Mouse (Mus musculus): ENCODE data around the gene Slc35a1. TPM values are rescaled to one million over a fixed set of nuclear protein-coding genes. Genes with fewer than 3 reads are reported as not detected.
"Not testable (repeated sequence)": the region's sequence is repeated elsewhere in the genome, so short reads cannot be mapped to it uniquely, and the experiment has no call there.

Gene Slc35a1
- polyA plus RNA-seq (2015; fragmentation: Nextera tagmentation; extraction: Ambion mirVana) = 52.6 and 55.7 TPM in 2 replicates

DNA sequence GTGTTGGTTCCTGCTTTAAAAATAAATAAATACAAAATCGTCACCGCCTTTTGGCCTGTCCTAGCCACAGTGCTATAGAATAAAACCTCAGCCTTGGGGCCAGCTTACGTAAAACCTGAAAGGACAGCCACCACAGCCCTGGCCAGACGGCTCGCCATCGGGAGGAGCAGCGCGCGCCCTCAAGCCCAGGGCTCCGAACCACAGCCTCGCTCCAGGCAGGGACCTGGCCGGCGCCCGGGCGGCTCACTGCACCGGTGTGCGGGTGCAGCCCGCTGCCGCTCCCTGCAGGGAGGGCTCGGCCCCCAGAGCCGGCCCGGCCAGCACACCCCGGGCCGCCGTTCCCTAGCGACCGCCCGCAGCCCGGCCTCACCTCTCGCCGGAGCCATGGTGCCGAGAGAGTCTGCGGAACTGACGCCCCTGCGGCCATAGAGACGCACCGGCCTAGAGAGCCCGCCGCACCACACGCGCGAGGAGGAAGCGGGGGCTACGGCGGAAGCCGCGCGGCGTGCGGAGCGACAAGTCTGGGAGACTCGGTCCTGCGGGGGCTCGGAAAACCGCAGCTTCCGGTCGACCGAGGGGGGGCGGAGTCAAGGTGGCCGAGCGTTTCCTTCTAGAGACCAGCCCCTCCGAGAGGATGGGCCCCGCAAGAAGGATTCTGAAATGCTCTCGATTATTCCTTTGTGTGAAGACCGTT, at the start of gene Slc35a1:
TSS of gene Slc35a1 (minus strand) at position 565 of the 694 bp plus-strand sequence.
- Histone ChIP-seq H3K4me1 (replicated peaks) (peaks cover 10% of the 10 kb centered on the region), H3K9ac (peak within 1 kb of the TSS; percentile 95), H3K27me3 (no peaks in the 10 kb centered on the region), H3K9me3 (no peaks in the 10 kb centered on the region), H3K36me3 (peaks cover 10% of the 10 kb centered on the region), H3K27ac (peak within 1 kb of the TSS; percentile 96), H3K4me3 (peak within 1 kb of the TSS; percentile 84), H3K4me2 (peak within 1 kb of the TSS; percentile 59)
- ATAC-seq (ENCODE audit: low FRiP score) = peak; percentile 98
- WGBS = under 1% methylated on average over 65 of the region's 65 CpGs

DNA sequence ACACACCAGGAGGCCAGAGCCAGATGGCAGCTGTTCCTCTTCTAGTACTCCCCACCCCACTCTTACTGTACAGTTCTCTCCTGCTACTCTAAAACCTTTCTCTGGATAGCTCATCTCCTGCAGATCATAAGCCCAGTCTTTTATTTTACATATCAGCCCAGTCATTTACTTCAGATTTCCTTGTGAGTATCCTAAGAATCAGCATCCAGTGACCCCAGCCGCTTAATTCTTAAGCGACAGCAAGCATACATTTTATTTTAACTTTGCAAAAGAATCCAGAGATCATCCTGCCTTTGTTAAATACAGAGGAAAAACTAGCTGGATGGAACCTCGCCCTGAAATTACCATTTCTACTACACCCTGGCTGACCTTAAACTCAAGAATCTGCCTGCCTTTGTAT, 47.2 kb upstream of the Slc35a1 start:
- H3K27ac ChIP-seq = no peak overlapping the region
- peaks cover 8% of the 10 kb centered on the region for H3K4me1 ChIP-seq (replicated peaks)
- no peak for ATAC-seq (ENCODE audit: low FRiP score)
- H3K36me3 ChIP-seq = no peaks in the 10 kb centered on the region
- WGBS = 78% methylated on average over 3 of the region's 3 CpGs
- no peaks in the 10 kb centered on the region for H3K27me3 ChIP-seq
- no peak overlapping the region for H3K9ac ChIP-seq
- no peak overlapping the region for H3K4me3 ChIP-seq
- no peaks in the 10 kb centered on the region for H3K9me3 ChIP-seq
- H3K4me2 ChIP-seq = no peak overlapping the region

DNA sequence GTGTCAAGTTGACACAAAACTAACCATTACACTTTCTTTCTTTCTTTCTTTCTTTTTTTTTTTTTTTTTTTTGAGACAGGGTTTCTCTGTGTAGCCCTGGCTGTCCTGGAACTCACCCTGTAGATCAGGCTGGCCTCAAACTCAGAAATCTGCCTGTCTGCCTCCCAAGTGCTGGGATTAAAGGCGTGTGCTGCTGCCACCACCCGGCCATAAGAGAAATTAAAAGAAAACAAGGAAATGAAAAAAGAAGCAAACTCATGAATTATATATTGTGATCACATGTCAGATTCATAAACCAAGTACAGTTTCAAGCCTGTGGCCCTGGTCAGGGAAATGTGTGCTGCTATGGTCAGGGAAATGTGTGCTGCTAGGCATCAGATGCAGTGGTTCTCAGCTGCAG, 46.2 kb upstream of the Slc35a1 start:
- H3K9me3 ChIP-seq, H3K9ac ChIP-seq: not testable (repeated sequence)
- WGBS = 37% methylated on average over 2 of the region's 2 CpGs

DNA sequence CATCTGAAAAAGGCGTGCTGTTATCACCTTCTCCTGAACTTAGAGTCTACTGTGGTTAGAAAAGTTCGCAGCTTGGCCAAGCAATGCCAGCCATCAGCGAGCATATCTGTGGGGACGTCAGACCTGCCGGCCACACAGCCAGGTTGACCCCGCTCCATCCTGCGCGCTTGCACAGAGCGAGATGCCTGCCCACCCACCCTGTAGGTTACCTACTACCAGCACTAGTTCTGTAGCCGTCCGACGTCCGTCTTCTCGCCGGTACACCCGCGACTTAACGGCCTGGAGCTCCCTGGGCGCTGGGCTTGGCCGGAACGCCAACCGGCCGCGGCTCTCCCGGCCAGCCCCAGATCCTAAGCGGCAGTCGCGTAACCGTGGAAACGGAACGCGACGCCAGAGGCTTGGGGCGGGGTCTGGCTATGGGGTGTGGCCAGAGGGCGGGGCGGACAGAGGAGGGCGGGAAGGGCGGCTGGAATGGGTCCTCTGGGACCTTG, 42.7 kb upstream of the Slc35a1 start, which contains the start of gene Cfap206:
TSS of gene Cfap206 (minus strand) at position 356 of the 491 bp plus-strand sequence.
- peak; percentile 92 for ATAC-seq (ENCODE audit: low FRiP score)
- Histone ChIP-seq H3K27ac (no peak within 1 kb of the TSS), H3K9ac (peak within 1 kb of the TSS; percentile 72), H3K4me2 (peak within 1 kb of the TSS; percentile 83), H3K4me1 (replicated peaks) (peaks cover 8% of the 10 kb centered on the region), H3K9me3 (no peaks in the 10 kb centered on the region), H3K36me3 (no peaks in the 10 kb centered on the region), H3K27me3 (peaks cover 3% of the 10 kb centered on the region; the same call in 1 of the 2 replicates), H3K4me3 (peak within 1 kb of the TSS; percentile 52)
- WGBS = under 1% methylated on average over 38 of the region's 38 CpGs

More for the DNA sequence above, 46.2 kb upstream of the Slc35a1 start:
- not testable (repeated sequence) for H3K4me3 ChIP-seq; H3K4me2 ChIP-seq; H3K27me3 ChIP-seq; H3K27ac ChIP-seq; H3K36me3 ChIP-seq; ATAC-seq (ENCODE audit: low FRiP score); H3K4me1 ChIP-seq (replicated peaks)

DNA sequence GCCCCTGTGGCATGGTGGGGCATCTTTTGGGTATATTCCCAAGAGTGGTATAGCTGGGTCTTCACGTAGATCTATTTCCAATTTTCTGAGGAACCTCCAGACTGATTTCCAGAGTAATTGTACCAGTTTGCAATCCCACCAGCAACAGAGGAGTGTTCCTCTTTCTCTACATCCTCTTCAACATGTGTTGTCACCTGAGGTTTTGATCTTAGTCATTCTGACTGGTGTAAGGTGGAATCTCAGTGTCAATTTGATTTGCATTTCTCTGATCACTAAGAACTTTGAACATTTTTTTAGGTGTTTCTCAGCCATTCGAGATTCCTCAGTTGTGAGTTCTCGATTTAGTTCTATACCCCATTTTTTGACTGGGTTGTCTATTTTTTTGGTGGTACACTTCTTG, 38.5 kb upstream of the Slc35a1 start:
- H3K27ac ChIP-seq; H3K4me1 ChIP-seq (replicated peaks); H3K9me3 ChIP-seq; H3K9ac ChIP-seq; ATAC-seq (ENCODE audit: low FRiP score); H3K4me2 ChIP-seq; H3K27me3 ChIP-seq; H3K36me3 ChIP-seq; H3K4me3 ChIP-seq: not testable (repeated sequence)
- 90% methylated on average over 3 of the region's 3 CpGs for WGBS

DNA sequence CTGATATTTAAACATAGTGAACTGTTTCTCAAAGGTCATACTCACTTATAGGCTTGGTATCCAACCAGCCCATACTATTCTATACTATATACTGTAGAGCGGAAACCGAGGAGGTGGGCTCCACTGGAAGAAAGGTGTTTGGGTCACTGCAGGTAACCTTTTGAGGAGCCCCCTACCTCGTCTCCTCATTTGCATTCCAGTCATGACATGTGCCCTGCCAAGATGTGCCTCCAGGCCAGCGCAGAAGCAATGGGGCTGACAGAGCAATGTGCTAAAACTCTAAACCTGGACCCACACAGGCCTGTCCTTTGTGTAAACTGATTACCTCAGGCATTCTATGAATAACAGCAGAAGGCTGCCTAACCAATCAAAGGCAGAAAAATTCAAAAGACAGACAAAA, 37.1 kb upstream of the Slc35a1 start:
- no peak overlapping the region for H3K4me2 ChIP-seq
- H3K4me1 ChIP-seq (replicated peaks) = no peaks in the 10 kb centered on the region
- no peak overlapping the region for H3K9ac ChIP-seq
- H3K27ac ChIP-seq = no peak overlapping the region
- H3K36me3 ChIP-seq = no peaks in the 10 kb centered on the region
- peaks cover 1% of the 10 kb centered on the region; the same call in 1 of the 2 replicates for H3K9me3 ChIP-seq
- peaks cover 3% of the 10 kb centered on the region; the same call in 1 of the 2 replicates for H3K27me3 ChIP-seq
- ATAC-seq (ENCODE audit: low FRiP score) = no peak
- H3K4me3 ChIP-seq = no peak overlapping the region
- WGBS = 64% methylated on average over 4 of the region's 4 CpGs

DNA sequence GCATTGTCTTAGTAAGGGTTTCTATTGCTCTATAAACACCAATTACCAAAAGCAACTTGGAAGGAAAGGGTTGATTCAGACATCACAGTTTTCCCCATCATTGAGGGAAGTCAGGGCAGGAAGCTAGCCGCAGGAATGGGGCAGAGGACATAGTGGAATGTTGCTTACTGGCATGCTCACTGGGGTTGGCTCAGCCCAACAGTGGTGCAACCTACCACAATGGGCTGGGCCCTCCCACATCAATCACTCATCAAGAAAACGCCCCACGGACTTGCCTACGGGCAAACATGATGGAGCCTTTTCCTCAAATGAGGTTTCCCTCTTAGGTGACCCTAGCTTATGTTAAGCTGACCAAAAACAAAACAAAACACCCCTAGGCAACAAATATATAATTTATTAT, 35.9 kb upstream of the Slc35a1 start:
- H3K9me3 ChIP-seq = peaks cover 3% of the 10 kb centered on the region; the same call in 1 of the 2 replicates
- H3K4me2 ChIP-seq = no peak overlapping the region
- H3K36me3 ChIP-seq = no peaks in the 10 kb centered on the region
- peaks cover 3% of the 10 kb centered on the region; the same call in 1 of the 2 replicates for H3K27me3 ChIP-seq
- H3K4me1 ChIP-seq (replicated peaks) = no peaks in the 10 kb centered on the region
- no peak overlapping the region for H3K4me3 ChIP-seq
- no peak overlapping the region for H3K9ac ChIP-seq
- 63% methylated on average over 4 of the region's 4 CpGs for WGBS
- H3K27ac ChIP-seq = no peak overlapping the region
- no peak for ATAC-seq (ENCODE audit: low FRiP score)

DNA sequence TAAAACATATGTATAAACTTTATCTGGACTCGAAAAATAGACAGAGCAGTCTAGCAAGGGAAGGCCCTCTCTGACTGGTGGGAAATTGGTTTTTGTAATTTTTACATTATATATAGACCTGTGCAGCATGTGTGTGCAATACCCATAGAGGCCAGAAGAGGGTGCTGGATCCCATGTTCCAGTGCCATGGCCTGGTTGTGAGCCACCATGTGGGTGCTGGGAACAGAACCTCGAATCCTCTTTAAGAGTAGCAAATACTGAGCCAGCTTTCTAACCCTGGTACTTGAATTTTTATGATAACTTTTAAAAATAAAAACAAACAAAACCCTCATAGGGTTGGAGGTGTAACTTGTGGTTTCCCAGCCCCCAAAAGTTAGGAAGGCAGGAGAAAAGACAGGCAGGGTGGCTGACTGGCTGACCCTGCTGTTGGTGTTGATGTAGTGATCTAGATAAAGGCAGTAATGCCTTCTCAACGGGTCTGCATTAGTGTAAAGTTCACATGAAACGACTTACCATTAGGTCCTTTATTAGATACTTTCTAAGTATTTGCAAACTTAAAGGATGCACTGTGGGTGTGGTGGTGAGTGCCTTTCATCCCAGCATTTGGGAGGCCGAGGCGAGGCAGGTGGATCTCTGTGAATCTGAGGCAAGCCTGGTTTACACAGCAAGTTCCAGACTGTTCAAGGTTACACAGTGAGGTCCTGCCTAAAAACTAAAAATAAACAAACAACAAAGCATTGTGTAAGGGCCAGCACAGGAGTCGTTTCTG, 33.1 kb upstream of the Slc35a1 start:
- no peak overlapping the region for H3K4me3 ChIP-seq
- ATAC-seq (ENCODE audit: low FRiP score) = no peak
- H3K36me3 ChIP-seq = no peaks in the 10 kb centered on the region
- no peaks in the 10 kb centered on the region for H3K27me3 ChIP-seq
- no peak overlapping the region for H3K27ac ChIP-seq
- no peak overlapping the region for H3K9ac ChIP-seq
- no peak overlapping the region for H3K4me2 ChIP-seq
- H3K9me3 ChIP-seq = peaks cover 3% of the 10 kb centered on the region; the same call in 1 of the 2 replicates
- no peaks in the 10 kb centered on the region for H3K4me1 ChIP-seq (replicated peaks)
- 91% methylated on average over 7 of the region's 7 CpGs for whole genome bisulfite sequencing

DNA sequence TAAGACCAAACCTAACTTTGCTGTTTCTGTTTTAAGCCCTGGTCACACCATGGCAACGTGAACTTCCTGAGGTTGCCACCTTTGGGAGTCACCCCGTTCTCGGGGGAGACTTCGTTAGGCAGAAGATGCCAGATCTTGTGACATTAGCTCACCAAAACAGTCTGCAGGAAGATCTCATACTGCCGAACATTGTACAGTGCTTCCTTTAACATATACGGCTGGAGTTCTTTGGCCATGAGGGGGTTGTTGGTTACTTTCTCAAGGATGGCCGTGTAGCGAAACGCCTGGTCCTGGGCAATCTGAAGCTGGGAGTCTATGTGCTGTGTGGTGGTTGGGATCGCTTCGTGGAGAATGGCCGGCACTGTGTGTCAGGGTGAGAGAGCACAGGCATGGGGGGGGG, 32.2 kb upstream of the Slc35a1 start:
- Histone ChIP-seq H3K36me3 (no peaks in the 10 kb centered on the region), H3K9ac (no peak overlapping the region), H3K27ac (no peak overlapping the region), H3K4me3 (no peak overlapping the region), H3K4me1 (replicated peaks) (no peaks in the 10 kb centered on the region), H3K4me2 (no peak overlapping the region), H3K27me3 (no peaks in the 10 kb centered on the region), H3K9me3 (peaks cover 3% of the 10 kb centered on the region; the same call in 1 of the 2 replicates)
- WGBS = 97% methylated on average over 12 of the region's 12 CpGs
- no peak for ATAC-seq (ENCODE audit: low FRiP score)

DNA sequence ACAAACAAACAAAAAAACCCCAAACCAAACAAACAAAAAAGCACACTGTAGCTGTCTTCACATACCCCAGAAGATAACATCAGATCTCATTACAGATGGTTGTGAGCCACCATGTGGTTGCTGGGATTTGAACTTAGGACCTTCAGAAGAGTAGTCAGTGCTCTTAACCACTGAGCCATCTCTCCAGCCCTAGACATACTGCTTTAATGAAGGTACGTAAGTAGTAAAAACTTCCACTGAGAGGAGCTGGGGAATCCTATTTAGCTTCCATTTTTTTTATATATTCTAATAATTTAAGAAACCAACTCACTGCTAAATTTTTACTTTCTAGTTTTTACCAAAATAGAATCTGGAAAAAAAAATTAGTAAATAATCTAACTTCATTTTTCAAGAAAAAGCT, 27.8 kb upstream of the Slc35a1 start:
- Histone ChIP-seq H3K36me3 (no peaks in the 10 kb centered on the region), H3K27me3 (no peaks in the 10 kb centered on the region), H3K4me3 (no peak overlapping the region), H3K9me3 (peaks cover 3% of the 10 kb centered on the region; the same call in 1 of the 2 replicates), H3K27ac (no peak overlapping the region), H3K4me1 (replicated peaks) (no peaks in the 10 kb centered on the region), H3K9ac (no peak overlapping the region), H3K4me2 (no peak overlapping the region)
- no peak for ATAC-seq (ENCODE audit: low FRiP score)
- 95% methylated on average over 1 of the region's 1 CpGs for WGBS

DNA sequence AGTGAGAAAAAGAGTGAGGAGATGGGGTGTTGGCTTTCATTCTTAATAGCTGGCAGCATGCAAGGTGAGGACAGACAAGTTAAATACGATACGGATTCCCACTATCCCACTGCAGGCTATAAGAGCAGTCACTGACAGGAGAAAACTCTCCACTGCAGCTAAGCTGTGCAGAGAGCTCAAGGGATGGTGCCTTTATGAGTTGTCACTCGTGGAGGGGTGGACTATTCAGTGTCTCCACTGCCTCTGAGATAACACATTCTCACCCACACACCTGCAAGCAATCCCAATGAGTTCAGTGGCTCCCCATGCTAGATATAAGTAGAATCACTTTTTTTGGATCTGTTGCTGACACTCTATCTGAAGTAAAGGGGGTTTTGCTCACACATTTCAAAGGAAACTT, 20.9 kb upstream of the Slc35a1 start:
- Histone ChIP-seq H3K9ac (no peak overlapping the region), H3K27ac (no peak overlapping the region), H3K4me2 (no peak overlapping the region), H3K4me1 (replicated peaks) (no peaks in the 10 kb centered on the region), H3K27me3 (no peaks in the 10 kb centered on the region), H3K4me3 (no peak overlapping the region), H3K9me3 (no peaks in the 10 kb centered on the region), H3K36me3 (no peaks in the 10 kb centered on the region)
- 74% methylated on average over 3 of the region's 3 CpGs for whole genome bisulfite sequencing
- no peak for ATAC-seq (ENCODE audit: low FRiP score)

DNA sequence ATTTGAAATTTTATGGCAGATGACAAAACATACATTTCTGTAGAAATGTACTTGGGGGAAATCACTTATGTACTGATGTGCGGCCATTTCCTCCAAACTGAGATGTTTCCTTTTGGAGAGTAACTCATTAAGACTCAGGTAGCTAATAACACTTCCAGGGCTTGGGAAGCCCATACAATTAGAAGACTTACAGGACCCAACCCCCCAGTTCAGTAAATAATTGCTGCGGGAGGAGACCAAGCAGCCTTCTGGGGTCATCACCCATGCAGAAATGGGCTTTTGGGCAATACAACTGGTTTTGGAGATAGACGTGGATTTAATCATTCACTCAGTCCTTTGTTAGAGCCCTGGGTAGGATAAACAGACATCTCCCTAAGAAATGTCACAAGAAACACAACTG, 20.0 kb upstream of the Slc35a1 start:
- H3K27me3 ChIP-seq = no peaks in the 10 kb centered on the region
- H3K36me3 ChIP-seq = no peaks in the 10 kb centered on the region
- H3K9me3 ChIP-seq = no peaks in the 10 kb centered on the region
- no peak overlapping the region for H3K4me2 ChIP-seq
- H3K4me3 ChIP-seq = no peak overlapping the region
- ATAC-seq (ENCODE audit: low FRiP score) = no peak
- 66% methylated on average over 3 of the region's 3 CpGs for WGBS
- no peaks in the 10 kb centered on the region for H3K4me1 ChIP-seq (replicated peaks)
- no peak overlapping the region for H3K9ac ChIP-seq
- H3K27ac ChIP-seq = no peak overlapping the region

Measured in hindbrain, embryonic 13.5 days (tissue).